Mouse (Mus musculus) embryo, embryonic 11 days (tissue): ENCODE measurements around the gene Prss57.
A peak's percentile ranks its signal among the peaks of the same experiment; 100 is the strongest.
"Not testable (repeated sequence)": the region's sequence is repeated elsewhere in the genome, so short reads cannot be mapped to it uniquely, and the experiment has no call there.

Experiments
- DNase-seq: peaks from one replicate; pipeline ENCODE4 v3.0.0-alpha.2; 2015

Gene Prss57

DNA sequence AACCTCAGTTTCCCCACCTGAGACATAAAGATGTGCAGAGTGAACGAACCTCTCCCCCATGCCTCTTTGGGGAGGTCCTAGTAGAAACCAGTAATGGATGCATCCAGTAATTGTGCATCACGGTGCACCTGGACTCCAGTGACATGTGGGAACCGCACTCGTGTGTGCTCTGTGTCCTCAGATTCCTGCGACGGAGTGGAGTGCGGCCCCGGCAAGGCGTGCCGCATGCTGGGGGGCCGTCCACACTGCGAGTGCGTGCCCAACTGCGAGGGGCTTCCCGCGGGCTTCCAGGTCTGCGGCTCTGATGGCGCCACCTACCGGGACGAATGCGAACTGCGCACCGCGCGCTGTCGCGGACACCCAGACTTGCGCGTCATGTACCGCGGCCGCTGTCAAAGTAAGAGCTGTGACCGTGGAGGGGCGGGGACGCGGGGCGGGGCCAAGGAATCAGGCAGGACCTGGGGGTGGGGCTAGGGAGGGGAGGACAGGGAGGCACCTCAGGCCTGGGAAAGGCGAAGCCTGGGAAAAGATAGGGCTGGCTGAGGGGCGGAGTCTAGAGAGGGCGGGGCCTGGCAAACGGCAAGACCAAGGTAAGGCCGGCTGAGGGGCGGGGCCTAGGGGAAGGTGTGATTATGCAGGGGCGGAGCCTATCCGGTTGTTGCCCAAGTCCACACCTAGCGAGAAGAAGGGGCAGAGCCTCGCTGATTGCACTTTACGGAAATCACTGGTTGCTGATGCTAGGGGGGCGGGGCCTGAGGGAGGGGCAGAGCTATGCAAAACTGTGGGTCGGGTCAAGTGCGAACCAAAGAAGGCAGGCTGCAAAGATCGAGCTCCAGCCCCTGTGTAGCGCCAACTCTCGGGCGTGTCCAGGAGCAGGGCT is 10.7 kb downstream of the Prss57 start:
- peak; percentile 95 for DNase-seq

DNA sequence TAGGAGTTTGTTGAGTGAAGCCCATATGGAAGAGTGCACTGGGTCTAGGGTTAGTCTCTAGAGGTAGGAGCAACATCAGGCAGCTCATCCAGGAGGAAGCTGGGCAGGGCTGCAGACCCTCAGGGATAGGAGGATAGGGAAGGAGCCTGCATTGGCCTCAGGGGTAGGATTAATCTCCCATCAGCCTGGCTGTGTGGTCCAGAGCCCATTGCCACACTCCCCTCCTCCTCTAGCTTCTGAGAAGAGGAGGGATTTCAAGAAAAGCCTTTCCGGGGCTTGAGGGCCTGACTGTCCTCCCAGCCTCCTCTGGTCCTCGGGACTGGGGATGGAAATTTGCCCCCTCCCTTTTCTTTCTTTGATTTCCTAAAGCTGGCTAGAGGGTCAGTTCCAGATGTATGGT is 11.6 kb downstream of the Prss57 start:
- no peak for DNase-seq

DNA sequence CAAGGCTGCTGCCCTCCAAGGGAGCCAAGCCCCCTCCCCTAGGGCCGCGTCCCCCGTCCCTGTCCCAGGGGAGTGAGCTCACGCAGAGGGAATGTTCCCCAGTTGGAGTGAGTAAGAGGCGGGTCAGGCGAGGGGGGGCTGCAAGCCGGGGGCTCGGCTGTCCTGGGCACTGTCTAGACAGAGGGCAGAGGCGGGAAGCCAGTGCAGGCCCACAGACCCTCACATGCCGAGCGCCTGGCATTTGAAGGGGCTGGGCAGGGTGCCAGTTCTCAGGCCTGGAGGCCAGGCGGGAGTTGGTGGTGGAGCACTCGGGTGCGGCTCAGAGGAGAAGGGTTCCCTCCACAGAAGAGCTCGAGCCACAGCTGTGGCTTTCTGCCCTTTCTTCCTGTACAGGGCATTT is 12.8 kb downstream of the Prss57 start:
- peak; percentile 45 for DNase-seq

GRCm38 (mm10) chr10:79777103-79777531 is 13.6 kb downstream of the Prss57 start, which contains the start of gene Fstl3:
TSS of gene Fstl3 (plus strand) at chr10:79777272.
- DNase-seq, result peak; percentile 45

DNA sequence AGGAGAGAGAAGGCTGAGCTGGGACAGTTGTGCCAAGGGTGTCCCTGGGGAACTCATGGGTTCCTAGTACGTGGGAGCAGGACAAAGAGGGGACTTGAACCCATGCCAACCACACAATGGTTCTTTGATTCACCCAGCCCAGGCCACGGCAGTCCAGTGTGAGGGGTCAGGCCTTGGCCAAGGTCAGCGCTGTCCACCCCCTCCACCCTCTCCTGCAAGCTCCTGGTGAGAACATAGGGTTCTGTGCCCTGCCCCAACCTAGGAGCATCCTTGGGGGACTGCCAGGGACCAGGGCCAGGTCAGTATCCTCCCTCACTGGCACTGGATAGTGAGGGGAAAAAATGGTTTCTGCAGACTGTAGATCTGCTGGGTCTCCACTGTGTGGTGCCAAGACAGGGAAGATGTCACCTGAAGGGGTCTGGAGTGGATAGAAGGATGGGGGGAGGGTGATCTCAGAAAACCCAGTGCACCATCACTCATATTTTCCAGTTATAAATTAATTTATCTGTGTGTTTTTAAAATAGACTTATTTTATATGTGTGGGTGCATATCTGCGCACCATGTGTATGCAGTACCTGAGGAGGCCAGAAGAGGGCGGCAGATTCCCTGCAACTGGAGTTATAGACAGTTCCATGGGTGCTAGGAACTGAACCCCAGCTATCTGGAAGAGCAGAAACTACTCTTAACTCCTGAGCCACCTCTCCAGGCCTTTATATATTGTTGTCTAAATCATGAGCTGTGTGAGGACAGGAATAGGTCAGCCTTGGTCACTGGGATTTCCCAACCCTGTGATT is 16.1 kb downstream of the Prss57 start:
- DNase-seq, result no peak

DNA sequence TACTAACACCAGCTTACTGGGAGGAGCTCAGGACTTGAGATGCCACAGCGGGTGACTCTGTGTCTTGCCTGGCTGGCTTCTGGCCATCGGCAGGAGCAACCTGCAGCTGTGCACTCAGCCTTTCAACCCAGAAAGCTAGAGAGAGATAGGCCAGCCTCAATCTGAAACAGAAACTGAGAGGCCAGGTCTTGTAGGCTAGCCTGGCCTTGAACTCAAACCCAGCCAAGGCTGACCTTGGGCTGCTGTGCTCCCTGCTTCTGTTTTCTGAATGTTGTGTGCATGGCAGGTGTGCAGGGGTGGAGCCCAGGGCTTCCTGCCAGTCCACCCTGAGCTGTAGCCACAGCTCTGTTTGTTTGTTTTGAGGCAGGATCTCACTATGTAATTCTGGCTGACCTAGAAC is 17.6 kb downstream of the Prss57 start:
- no peak for DNase-seq

- DNase-seq, result no peak
Observed at GRCm38 (mm10) chr10:79772320-79772719, 18.4 kb downstream of the Prss57 start.

DNA sequence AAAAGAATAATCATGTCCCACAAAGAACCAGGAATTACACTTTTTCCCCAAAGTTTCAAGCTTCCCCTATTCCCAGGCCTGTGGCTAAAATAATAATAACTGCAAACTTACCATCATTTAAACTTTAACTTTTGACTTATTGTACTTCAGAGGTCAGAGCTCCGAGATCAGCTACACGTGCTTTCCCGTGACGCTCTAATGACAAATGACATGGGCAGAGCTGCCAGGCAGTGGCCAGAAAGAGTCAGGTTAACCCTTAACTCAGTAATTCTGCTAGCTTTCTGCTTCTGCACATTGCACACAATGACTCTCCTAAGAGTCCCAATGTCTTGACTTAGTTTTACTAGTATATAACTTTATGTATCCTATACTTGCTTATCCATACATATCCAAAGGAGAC is 21.4 kb downstream of the Prss57 start:
- no peak for DNase-seq

- DNase-seq, result peak; percentile 79
Observed at GRCm38 (mm10) chr10:79768400-79768799, 22.4 kb downstream of the Prss57 start.

GRCm38 (mm10) chr10:79767372-79768244 is 23.2 kb downstream of the Prss57 start:
- peak; percentile 96 for DNase-seq

GRCm38 (mm10) chr10:79766508-79767325 is 24.0 kb downstream of the Prss57 start, which contains the start of gene Rnf126:
TSS of gene Rnf126 (minus strand) at chr10:79766952.
- peak; percentile 99 for DNase-seq

DNA sequence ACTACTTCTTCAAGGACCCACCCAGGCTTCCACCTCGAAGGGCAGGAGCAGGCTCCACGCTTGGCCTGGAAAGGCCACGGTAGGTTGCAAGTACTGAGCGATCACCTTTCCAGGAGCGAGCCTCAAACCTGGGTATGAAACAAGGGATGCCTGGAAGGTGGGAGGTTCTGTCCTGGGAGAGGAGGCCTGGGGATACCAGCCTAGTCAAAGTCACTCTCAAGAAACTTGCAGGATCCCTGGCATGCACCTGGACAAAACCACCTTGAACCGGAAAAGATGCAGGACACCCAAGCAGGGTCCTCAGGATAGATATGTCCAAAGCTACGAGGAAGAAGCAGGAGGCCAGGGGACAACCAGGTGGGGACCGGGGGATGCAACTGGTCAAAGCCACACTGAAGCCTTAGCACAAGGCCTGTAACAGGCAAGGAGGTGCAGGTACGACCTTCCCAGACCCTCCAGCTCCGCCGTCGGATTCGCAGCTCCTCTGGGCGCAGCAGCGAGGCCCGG is 24.7 kb downstream of the Prss57 start:
- no peak for DNase-seq

- DNase-seq, result no peak
Observed at GRCm38 (mm10) chr10:79765228-79765745, 25.5 kb downstream of the Prss57 start.

DNA sequence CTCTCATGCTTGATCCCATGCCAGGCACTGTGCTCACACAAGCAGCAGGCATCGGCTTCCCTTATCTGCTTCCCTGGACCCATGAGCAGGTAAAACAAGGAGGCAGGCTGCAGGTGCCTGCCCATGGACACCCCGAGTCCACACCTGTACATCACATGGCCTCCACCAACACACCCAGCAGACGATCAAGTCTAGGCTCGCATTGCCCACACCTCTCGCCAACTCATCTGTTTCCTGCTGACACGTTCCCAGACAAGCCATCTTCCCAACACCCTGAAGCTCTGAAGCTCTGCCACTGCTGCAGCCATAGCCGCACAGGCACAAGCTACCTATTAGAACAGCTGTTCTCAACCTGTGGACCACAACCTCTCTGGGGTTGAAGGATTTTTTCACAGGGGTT is 26.5 kb downstream of the Prss57 start:
- DNase-seq, result no peak

DNA sequence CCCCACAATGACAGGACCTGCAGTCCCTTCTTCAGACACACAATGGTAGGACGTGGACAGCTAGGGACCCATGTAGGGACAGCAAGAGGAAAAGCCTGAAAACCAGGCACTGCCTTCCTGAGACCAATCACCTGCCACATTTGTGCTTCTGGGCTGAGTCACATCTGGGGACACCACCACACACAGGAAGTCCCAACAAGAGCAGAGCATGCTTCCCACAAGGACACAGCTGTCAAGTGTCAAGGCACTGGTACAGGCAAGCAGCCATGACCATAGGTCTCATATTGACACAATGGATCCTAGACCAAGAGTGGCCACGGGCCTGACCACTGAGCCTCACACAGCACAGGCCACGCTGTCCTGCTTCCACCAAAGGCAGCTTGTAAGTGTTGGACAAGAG is 27.9 kb downstream of the Prss57 start:
- DNase-seq, result no peak

DNA sequence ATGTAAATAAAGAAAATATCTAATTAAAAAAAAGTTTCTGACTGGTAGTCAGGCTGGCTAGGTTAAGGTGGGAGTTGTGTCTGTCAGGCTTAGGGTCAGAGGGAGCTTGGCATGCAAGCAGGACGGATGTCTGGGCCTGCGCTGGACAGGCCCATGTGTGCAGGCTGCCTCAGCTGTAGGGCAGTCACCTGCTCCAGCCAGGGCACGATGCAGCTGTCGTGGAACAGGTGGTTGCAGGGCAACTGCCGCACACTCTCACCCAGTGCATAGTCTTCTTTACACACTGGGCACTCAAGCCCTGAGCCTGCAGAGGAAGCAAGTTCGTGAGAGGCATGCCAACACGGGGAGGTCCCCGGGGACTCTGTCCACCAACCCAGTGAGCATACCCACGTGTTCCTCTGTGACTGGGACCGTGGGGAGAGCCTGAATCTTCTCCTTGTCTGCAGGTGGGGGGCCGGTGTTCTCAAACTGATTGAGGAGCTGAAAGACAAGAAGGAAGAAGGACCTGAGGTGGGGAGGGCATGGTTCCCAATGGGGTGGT is 30.1 kb downstream of the Prss57 start:
- no peak for DNase-seq

DNA sequence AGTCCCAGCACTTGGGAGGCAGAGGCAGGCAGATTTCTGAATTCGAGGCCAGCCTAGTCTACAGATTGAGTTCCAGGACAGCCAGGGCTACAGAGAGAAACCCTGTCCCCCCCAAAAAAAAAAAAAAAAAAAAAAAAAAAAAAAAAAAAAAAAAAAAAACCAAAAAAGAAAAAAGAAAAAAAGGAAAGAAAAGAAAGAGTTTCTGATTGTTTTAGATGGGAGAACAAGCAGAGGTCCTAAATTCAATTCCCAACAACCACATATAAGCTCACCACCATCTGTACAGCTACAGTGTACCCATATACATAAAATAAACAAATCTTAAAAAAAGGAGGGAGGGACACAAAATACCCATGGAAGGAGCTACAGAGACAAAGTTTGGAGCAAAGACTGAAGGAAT is 31.1 kb downstream of the Prss57 start:
- not testable (repeated sequence) for DNase-seq

DNA sequence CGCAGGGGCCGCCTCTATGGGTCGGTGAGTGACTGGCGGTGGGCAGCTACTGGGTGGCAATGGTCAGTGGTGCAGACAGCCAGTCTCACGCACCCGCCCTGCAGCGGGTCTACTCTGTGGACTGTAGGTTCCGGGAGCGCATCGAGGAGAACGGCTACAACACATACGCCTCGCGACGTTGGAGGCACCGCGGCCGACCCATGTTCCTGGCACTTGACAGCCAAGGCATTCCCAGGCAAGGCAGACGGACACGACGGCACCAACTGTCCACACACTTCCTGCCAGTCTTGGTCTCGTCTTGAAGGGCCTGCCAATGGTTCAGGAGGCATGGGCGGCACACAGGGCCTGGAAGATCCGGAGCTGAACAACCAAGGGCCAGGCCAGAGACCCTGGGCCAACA is 34.1 kb downstream of the Prss57 start:
- no peak for DNase-seq

- no peak for DNase-seq
Observed at GRCm38 (mm10) chr10:79755854-79756253, 34.9 kb downstream of the Prss57 start.

GRCm38 (mm10) chr10:79754856-79755516 is 35.8 kb downstream of the Prss57 start, which contains the start of gene Fgf22:
TSS of gene Fgf22 (plus strand) at chr10:79755076.
- peak; percentile 88 for DNase-seq
